Mouse (Mus musculus): Measurements from ENCODE around the gene Mast3.

Gene Mast3

GRCm38 (mm10) chr8:70803761-70804480 is 933 bp downstream of the Mast3 start:
- DNase-seq (ENCODE audit: low read depth in 2 of 2, low spot score in 2 of 2), result no peak

- no peak for DNase-seq (ENCODE audit: low read depth in 2 of 2, low spot score in 2 of 2)
Measured at GRCm38 (mm10) chr8:70802786-70803510, 1.9 kb downstream of the Mast3 start.

- DNase-seq (ENCODE audit: low read depth in 2 of 2, low spot score in 2 of 2), result no peak
Measured at GRCm38 (mm10) chr8:70801830-70802229, 3.0 kb downstream of the Mast3 start.

- DNase-seq (ENCODE audit: low read depth in 2 of 2, low spot score in 2 of 2), result peak in 1 of 2 experiments; percentile 29
Measured at GRCm38 (mm10) chr8:70801156-70801555, 3.7 kb downstream of the Mast3 start.

GRCm38 (mm10) chr8:70800648-70801047 is 4.2 kb downstream of the Mast3 start:
- no peak for DNase-seq (ENCODE audit: low read depth in 2 of 2, low spot score in 2 of 2)

GRCm38 (mm10) chr8:70798281-70798680 is 6.6 kb downstream of the Mast3 start:
- no peak for DNase-seq (ENCODE audit: low read depth in 2 of 2, low spot score in 2 of 2)

- DNase-seq (ENCODE audit: low read depth in 2 of 2, low spot score in 2 of 2), result peak; percentile 60 to 71
Measured at GRCm38 (mm10) chr8:70797081-70798070, 7.5 kb downstream of the Mast3 start.

GRCm38 (mm10) chr8:70796403-70797080 is 8.3 kb downstream of the Mast3 start:
- DNase-seq (ENCODE audit: low read depth in 2 of 2, low spot score in 2 of 2), result no peak

GRCm38 (mm10) chr8:70795370-70795769 is 9.5 kb downstream of the Mast3 start:
- DNase-seq (ENCODE audit: low read depth in 2 of 2, low spot score in 2 of 2), result no peak

- no peak for DNase-seq (ENCODE audit: low read depth in 2 of 2, low spot score in 2 of 2)
Measured at GRCm38 (mm10) chr8:70794215-70794614, 10.6 kb downstream of the Mast3 start.

GRCm38 (mm10) chr8:70792700-70793099 is 12.2 kb downstream of the Mast3 start:
- DNase-seq (ENCODE audit: low read depth in 2 of 2, low spot score in 2 of 2), result no peak

GRCm38 (mm10) chr8:70791975-70792691 is 12.7 kb downstream of the Mast3 start:
- peak; percentile 96 to 99 for DNase-seq (ENCODE audit: low read depth in 2 of 2, low spot score in 2 of 2)

- DNase-seq (ENCODE audit: low read depth in 2 of 2, low spot score in 2 of 2), result peak; percentile 62 to 83
Measured at GRCm38 (mm10) chr8:70791294-70791701, 13.6 kb downstream of the Mast3 start.

- no peak for DNase-seq (ENCODE audit: low read depth in 2 of 2, low spot score in 2 of 2)
Measured at GRCm38 (mm10) chr8:70790846-70791245, 14.0 kb downstream of the Mast3 start.

GRCm38 (mm10) chr8:70789046-70789445 is 15.8 kb downstream of the Mast3 start:
- DNase-seq (ENCODE audit: low read depth in 2 of 2, low spot score in 2 of 2), result no peak

GRCm38 (mm10) chr8:70787941-70788667 is 16.8 kb downstream of the Mast3 start:
- no peak for DNase-seq (ENCODE audit: low read depth in 2 of 2, low spot score in 2 of 2)

GRCm38 (mm10) chr8:70787051-70787445 is 17.8 kb downstream of the Mast3 start:
- DNase-seq (ENCODE audit: low read depth in 2 of 2, low spot score in 2 of 2), result no peak

- DNase-seq (ENCODE audit: low read depth in 2 of 2, low spot score in 2 of 2), result no peak
Measured at GRCm38 (mm10) chr8:70786291-70787050, 18.4 kb downstream of the Mast3 start.

GRCm38 (mm10) chr8:70780093-70780492 is 24.8 kb downstream of the Mast3 start:
- no peak for DNase-seq (ENCODE audit: low read depth in 2 of 2, low spot score in 2 of 2)
